ENCODE assay signal across 15 mouse cellular contexts in genomic region chr1:71956940-71957339, GRCm38 (mm10).
DNase-seq lines count a peak whose midpoint lies in the region; ATAC-seq lines count a peak whose summit lies in the region.
"Had no signal": no experiment of that assay in that cellular context is flagged by ENCODE, and none has a peak within 500 bp of the region (broad histone marks: within the 10 kb centered on the region; RNA-seq: fewer than 3 reads in every experiment).

No protein-coding gene starts in this region.

- H3K9me3 ChIP-seq in lung, embryonic 15.5 days: no peaks in the 10 kb centered on the region
- H3K9me3 ChIP-seq: forebrain, embryonic 12.5 days; hindbrain, embryonic 10.5 days; neural tube, embryonic 12.5 days had no signal

- no peak overlapping the region for H3K9ac ChIP-seq in lung, embryonic 15.5 days
- H3K9ac ChIP-seq: forebrain, embryonic 12.5 days; neural tube, embryonic 12.5 days had no signal

- no peak overlapping the region for H3K4me3 ChIP-seq in lung, embryonic 15.5 days
- H3K4me3 ChIP-seq: forebrain, embryonic 12.5 days; hindbrain, embryonic 10.5 days; neural tube, embryonic 12.5 days had no signal

- no peak overlapping the region for H3K4me2 ChIP-seq in lung, embryonic 15.5 days
- H3K4me2 ChIP-seq: forebrain, embryonic 12.5 days; neural tube, embryonic 12.5 days had no signal

- no peak for DNase-seq in lung, postnatal 14 days
- no peak for DNase-seq in layer of hippocampus, adult 9-11 months
- DNase-seq: adrenal gland, postnatal 36 days; cerebellum, adult 2 months; gastrocnemius, postnatal 25 days; kidney, adult 9 months had no signal

- H3K36me3 ChIP-seq in lung, embryonic 15.5 days: no peaks in the 10 kb centered on the region
- H3K36me3 ChIP-seq: forebrain, embryonic 12.5 days; hindbrain, embryonic 10.5 days; neural tube, embryonic 12.5 days had no signal

- no peaks in the 10 kb centered on the region; the same call in 1 of the 2 replicates for H3K4me1 ChIP-seq in lung, embryonic 15.5 days
- H3K4me1 ChIP-seq: forebrain, embryonic 12.5 days; hindbrain, embryonic 10.5 days; neural tube, embryonic 12.5 days had no signal

- 0 out of 2 replicates have a peak, but pooled peaks have one; percentile 39 for ATAC-seq in lung, embryonic 15.5 days (ENCODE audit: borderline replicate concordance, extremely low read depth, low FRiP score, low TSS enrichment)
- ATAC-seq in common myeloid progenitor, adult 5-6 weeks (replicated peaks; ENCODE audit: low read depth, poor library complexity, severe bottlenecking): peak; percentile 96
- peak; percentile 93 to 95 for ATAC-seq in hematopoietic stem cell, adult 5-6 weeks (replicated peaks in 1 of 2; ENCODE audit: insufficient read depth in 1 of 2, low FRiP score in 2 of 2, low TSS enrichment in 1 of 2, low read depth in 1 of 2, poor library complexity in 2 of 2, severe bottlenecking in 2 of 2)
- ATAC-seq in neutrophil, adult 5-6 weeks (ENCODE audit: extremely low read depth, insufficient number of reproducible peaks, low FRiP score, poor library complexity, severe bottlenecking): peak; percentile 51; the same call in 1 of the 2 replicates
- no peak for ATAC-seq in CD4-positive, CD25-positive, alpha-beta regulatory T cell, adult 4 months
- ATAC-seq: activated CD4-positive, CD25-positive, alpha-beta regulatory T cell, adult 4 months had no signal

- H3K27me3 ChIP-seq in lung, embryonic 15.5 days: no peaks in the 10 kb centered on the region
- H3K27me3 ChIP-seq: forebrain, embryonic 12.5 days; neural tube, embryonic 12.5 days had no signal

- 50% methylated on average over 3 of the region's 3 CpGs for WGBS in lung, embryonic 15.5 days

- H3K27ac ChIP-seq in lung, embryonic 15.5 days: no peak overlapping the region
- H3K27ac ChIP-seq: forebrain, embryonic 12.5 days; hindbrain, embryonic 10.5 days; neural tube, embryonic 12.5 days had no signal
